Mouse (Mus musculus): Measurements from ENCODE around the gene Ddias. TPM values are rescaled to one million over a fixed set of nuclear protein-coding genes. Genes with fewer than 3 reads are reported as not detected.

The Ddias gene
- total and polyA plus RNA-seq, 2 experiments from 2014 or later = 3.2 to 4.2 TPM

DNA sequence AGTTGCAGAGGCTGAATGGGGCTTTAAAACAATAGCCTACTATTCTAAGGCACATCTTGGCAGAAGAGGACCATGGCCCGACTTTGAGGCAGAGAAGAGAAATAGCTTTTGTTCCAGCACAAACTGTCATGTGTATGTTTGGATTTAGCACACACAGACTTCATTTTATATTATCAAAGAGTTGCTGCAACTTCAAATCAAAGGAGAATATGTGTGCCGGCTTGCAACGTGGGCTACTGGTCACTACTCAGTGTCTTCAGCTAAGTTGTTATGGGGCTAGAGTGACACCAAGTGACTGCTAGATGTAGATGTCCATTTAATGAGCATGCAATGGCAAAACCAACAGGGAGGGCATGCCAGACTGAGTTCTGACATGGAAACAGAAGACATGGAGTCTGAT lies 46.1 kb downstream of the Ddias start:
- H3K4me3 ChIP-seq (ENCODE audit: low read depth, low read length) = no peak overlapping the region
- no peak overlapping the region for H3K4me2 ChIP-seq (ENCODE audit: low read depth)
- H3K4me1 ChIP-seq (ENCODE audit: insufficient read depth) = no peaks in the 10 kb centered on the region
- no peak overlapping the region for H3K27ac ChIP-seq (ENCODE audit: low read depth, low read length)
- no peaks in the 10 kb centered on the region for H3K9me3 ChIP-seq (ENCODE audit: low read length)
- H3K36me3 ChIP-seq (ENCODE audit: insufficient read depth) = peaks cover 11% of the 10 kb centered on the region
- 41% methylated on average over 3 of the region's 3 CpGs for WGBS
- no peaks in the 10 kb centered on the region for H3K27me3 ChIP-seq (ENCODE audit: insufficient read depth, low read length)
- TF ChIP-seq CTCF (IDR thresholded peaks at IDR 0.05; ENCODE audit: low read depth) = peak; percentile 52
- ATAC-seq (no peak), DNase-seq (peak; percentile 14)
- no peak overlapping the region for H3K9ac ChIP-seq

DNA sequence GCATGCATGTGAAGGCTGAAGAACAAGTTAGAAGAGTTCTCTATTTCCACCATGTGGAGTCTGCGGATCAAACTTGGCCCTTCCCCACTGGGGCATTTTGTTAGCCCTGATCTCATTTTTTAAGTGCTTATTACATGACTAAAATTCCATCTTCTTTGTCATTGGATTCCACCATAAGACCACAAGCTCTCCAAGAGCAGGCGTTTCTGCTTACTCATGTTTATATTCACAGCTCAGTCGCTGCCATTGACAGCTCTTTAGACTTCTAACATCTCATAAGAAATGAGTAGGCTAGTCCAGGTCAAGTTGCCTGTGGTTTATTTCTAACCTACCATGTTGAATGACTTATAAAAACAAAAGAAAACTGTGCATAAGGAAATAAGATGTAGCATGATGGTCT lies 47.8 kb downstream of the Ddias start:
- Histone ChIP-seq H3K9ac (no peak overlapping the region), H3K27me3 (ENCODE audit: insufficient read depth, low read length) (no peaks in the 10 kb centered on the region), H3K4me3 (ENCODE audit: low read depth, low read length) (no peak overlapping the region), H3K9me3 (ENCODE audit: low read length) (no peaks in the 10 kb centered on the region), H3K27ac (ENCODE audit: low read depth, low read length) (no peak overlapping the region), H3K36me3 (ENCODE audit: insufficient read depth) (peaks cover 7% of the 10 kb centered on the region), H3K4me1 (ENCODE audit: insufficient read depth) (no peaks in the 10 kb centered on the region), H3K4me2 (ENCODE audit: low read depth) (no peak overlapping the region)
- TF ChIP-seq CTCF (IDR thresholded peaks at IDR 0.05; ENCODE audit: low read depth) = no peak
- WGBS = 91% methylated on average over 3 of the region's 3 CpGs
- DNase-seq (no peak), ATAC-seq (no peak)

DNA sequence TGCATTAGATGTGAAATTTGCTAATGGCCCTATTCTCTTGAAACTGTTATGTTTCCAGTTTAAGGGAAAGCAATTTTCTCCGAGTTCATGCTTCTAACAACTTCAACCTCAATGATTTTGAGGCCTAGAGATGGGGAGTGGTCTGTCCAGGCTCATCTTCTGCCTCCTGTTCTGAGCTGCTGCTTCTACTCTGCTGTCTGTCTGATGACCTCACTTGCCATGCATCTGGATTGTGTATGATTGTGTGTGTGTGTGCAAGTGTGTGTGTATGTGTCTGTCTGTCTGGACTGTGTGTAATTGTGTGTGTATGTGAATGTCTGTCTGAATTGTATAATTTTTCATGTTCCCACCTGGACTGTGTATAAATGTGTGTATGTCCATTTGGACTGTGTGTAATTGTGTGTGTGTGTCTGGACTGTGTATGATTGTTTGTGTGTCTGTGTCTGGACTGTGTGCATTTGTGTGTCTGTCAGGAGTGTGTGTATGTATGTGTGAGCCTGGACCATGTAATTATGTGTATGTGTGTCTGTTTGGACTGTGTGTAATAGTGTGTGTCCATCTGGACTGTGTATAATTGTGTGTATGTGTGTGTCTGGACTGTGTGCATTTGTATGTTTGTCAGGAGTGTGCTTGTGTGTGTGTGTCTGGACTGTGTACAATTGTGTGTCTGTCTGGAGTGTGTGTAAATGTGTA lies 51.5 kb downstream of the Ddias start:
- Histone ChIP-seq H3K4me2 (ENCODE audit: low read depth) (no peak overlapping the region), H3K9me3 (ENCODE audit: low read length) (no peaks in the 10 kb centered on the region), H3K4me3 (ENCODE audit: low read depth, low read length) (no peak overlapping the region), H3K36me3 (ENCODE audit: insufficient read depth) (peaks cover 7% of the 10 kb centered on the region), H3K4me1 (ENCODE audit: insufficient read depth) (no peaks in the 10 kb centered on the region), H3K27me3 (ENCODE audit: insufficient read depth, low read length) (no peaks in the 10 kb centered on the region), H3K9ac (no peak overlapping the region), H3K27ac (ENCODE audit: low read depth, low read length) (no peak overlapping the region)
- 65% methylated on average over 1 of the region's 1 CpGs for WGBS
- no peak for DNase-seq
- no peak for ATAC-seq
- TF ChIP-seq CTCF (IDR thresholded peaks at IDR 0.05; ENCODE audit: low read depth) = no peak

DNA sequence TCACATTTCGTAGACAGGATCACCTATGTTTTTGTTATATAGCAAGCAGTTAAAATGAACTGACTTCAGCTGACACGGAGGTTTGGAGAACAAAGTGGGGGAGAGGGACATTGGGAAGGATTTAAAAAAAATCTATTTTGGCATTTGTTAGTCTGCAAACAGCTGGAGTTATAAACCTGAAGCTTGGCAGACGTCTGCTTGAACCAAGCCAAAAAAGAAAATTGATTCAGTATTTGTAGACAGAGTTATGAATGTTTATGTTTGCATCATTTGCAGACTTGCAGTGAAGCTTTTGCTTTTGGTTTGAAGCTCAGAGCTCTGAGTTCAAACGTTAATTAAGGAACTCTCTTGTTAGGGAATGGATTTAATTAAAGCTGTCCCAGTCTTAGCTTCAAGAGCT lies 52.2 kb downstream of the Ddias start:
- no peaks in the 10 kb centered on the region for H3K27me3 ChIP-seq (ENCODE audit: insufficient read depth, low read length)

GRCm38 (mm10) chr7:92820941-92821465 lies 53.0 kb downstream of the Ddias start:
- DNase-seq (no peak), ATAC-seq (no peak)
- Histone ChIP-seq H3K4me1 (ENCODE audit: insufficient read depth) (no peaks in the 10 kb centered on the region), H3K27ac (ENCODE audit: low read depth, low read length) (no peak overlapping the region), H3K9ac (no peak overlapping the region), H3K4me3 (ENCODE audit: low read depth, low read length) (no peak overlapping the region), H3K9me3 (ENCODE audit: low read length) (no peaks in the 10 kb centered on the region), H3K27me3 (ENCODE audit: insufficient read depth, low read length) (no peaks in the 10 kb centered on the region), H3K36me3 (ENCODE audit: insufficient read depth) (peaks cover 7% of the 10 kb centered on the region), H3K4me2 (ENCODE audit: low read depth) (no peak overlapping the region)
- no peak for TF ChIP-seq CTCF (IDR thresholded peaks at IDR 0.05; ENCODE audit: low read depth)
- 64% methylated on average over 7 of the region's 7 CpGs for WGBS

More for the DNA sequence above, 52.2 kb downstream of the Ddias start:
- Histone ChIP-seq H3K4me3 (ENCODE audit: low read depth, low read length) (no peak overlapping the region), H3K4me1 (ENCODE audit: insufficient read depth) (no peaks in the 10 kb centered on the region), H3K9ac (no peak overlapping the region), H3K27ac (ENCODE audit: low read depth, low read length) (no peak overlapping the region), H3K36me3 (ENCODE audit: insufficient read depth) (peaks cover 7% of the 10 kb centered on the region), H3K9me3 (ENCODE audit: low read length) (no peaks in the 10 kb centered on the region), H3K4me2 (ENCODE audit: low read depth) (no peak overlapping the region)
- no peak for TF ChIP-seq CTCF (IDR thresholded peaks at IDR 0.05; ENCODE audit: low read depth)
- no peak for DNase-seq
- ATAC-seq = no peak
- WGBS = 24% methylated on average over 4 of the region's 4 CpGs

- Histone ChIP-seq H3K4me2 (ENCODE audit: low read depth) (no peak overlapping the region), H3K4me3 (ENCODE audit: low read depth, low read length) (no peak overlapping the region), H3K9ac (no peak overlapping the region), H3K27me3 (ENCODE audit: insufficient read depth, low read length) (no peaks in the 10 kb centered on the region), H3K27ac (ENCODE audit: low read depth, low read length) (no peak overlapping the region), H3K4me1 (ENCODE audit: insufficient read depth) (no peaks in the 10 kb centered on the region), H3K9me3 (ENCODE audit: low read length) (no peaks in the 10 kb centered on the region), H3K36me3 (ENCODE audit: insufficient read depth) (peaks cover 7% of the 10 kb centered on the region)
- no peak for ATAC-seq
- WGBS = 86% methylated on average over 1 of the region's 1 CpGs
- no peak for TF ChIP-seq CTCF (IDR thresholded peaks at IDR 0.05; ENCODE audit: low read depth)
- DNase-seq = no peak
Measured at GRCm38 (mm10) chr7:92820410-92820809, 53.6 kb downstream of the Ddias start.

DNA sequence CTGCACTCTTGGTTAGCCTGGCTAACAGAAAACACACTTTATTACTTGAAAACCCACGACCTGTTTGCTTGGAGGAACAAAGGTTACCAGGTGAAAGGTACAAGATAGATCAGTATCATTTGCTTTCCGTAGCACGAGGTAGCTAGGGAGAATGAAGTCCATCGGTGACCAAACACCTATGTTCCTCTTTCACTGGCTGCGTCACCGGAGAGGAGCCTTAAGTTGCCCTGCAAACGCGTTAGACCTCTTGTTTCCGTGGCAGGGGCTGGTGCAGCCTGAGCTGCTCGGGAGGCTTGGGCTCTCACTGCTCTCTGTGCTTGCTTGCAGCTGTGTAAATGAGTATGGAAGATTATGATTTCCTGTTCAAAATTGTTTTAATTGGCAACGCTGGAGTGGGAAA lies 54.4 kb downstream of the Ddias start:
- 87% methylated on average over 11 of the region's 11 CpGs for WGBS
- no peak overlapping the region for H3K4me3 ChIP-seq (ENCODE audit: low read depth, low read length)
- H3K27ac ChIP-seq (ENCODE audit: low read depth, low read length) = no peak overlapping the region
- H3K36me3 ChIP-seq (ENCODE audit: insufficient read depth) = peaks cover 3% of the 10 kb centered on the region; the same call in 1 of the 2 replicates
- no peaks in the 10 kb centered on the region for H3K4me1 ChIP-seq (ENCODE audit: insufficient read depth)
- no peak for DNase-seq
- H3K9ac ChIP-seq = no peak overlapping the region
- no peaks in the 10 kb centered on the region for H3K9me3 ChIP-seq (ENCODE audit: low read length)
- TF ChIP-seq CTCF (IDR thresholded peaks at IDR 0.05; ENCODE audit: low read depth) = no peak
- no peak overlapping the region for H3K4me2 ChIP-seq (ENCODE audit: low read depth)
- ATAC-seq = no peak
- H3K27me3 ChIP-seq (ENCODE audit: insufficient read depth, low read length) = no peaks in the 10 kb centered on the region

Measured in forebrain, postnatal 0 days (tissue).